Mouse (Mus musculus) MEL (cell line): ENCODE results near the gene Sh3bgrl. TPM values are rescaled to one million over a fixed set of nuclear protein-coding genes. Genes with fewer than 3 reads are reported as not detected.

Source experiments
- DNase-seq: peaks from one replicate; pipeline ENCODE4 v3.0.0; 2011; ENCODE audit warnings: low read depth, low spot score
- H3K27ac ChIP-seq: 2 replicates; pipeline ENCODE4 v1.5.1; 2012; ENCODE audit warnings: low read depth, mild to moderate bottlenecking, control low read depth, low read length, moderate library complexity; ENCODE audit not compliant: control insufficient read depth
- H3K27me3 ChIP-seq, 2 experiments: fragments of 150-350 bp in 1 of 2; sonication (generic) in 1 of 2; 2 replicates each; pipeline ENCODE4 v1.6.1; 2012; ENCODE audit warnings: low read length in 2 of 2, mild to moderate bottlenecking in 2 of 2, improper control_type of control experiment in 1 of 2, moderate library complexity in 1 of 2; ENCODE audit not compliant: insufficient read depth in 2 of 2, control insufficient read depth in 1 of 2
- H3K36me3 ChIP-seq, 2 experiments: 2 replicates each; pipeline ENCODE4 v1.6.1; 2012 to 2014; ENCODE audit warnings: low read length in 2 of 2, improper control_type of control experiment in 1 of 2, inconsistent platforms in 1 of 2, mild to moderate bottlenecking in 1 of 2; ENCODE audit not compliant: insufficient read depth in 2 of 2, control insufficient read depth in 1 of 2
- H3K4me1 ChIP-seq, 2 experiments: fragments of 150-350 bp in 1 of 2; sonication (generic) in 1 of 2; 2 replicates each; pipeline ENCODE4 v1.6.1; 2012; ENCODE audit warnings: low read length in 2 of 2, improper control_type of control experiment in 1 of 2, mild to moderate bottlenecking in 1 of 2; ENCODE audit not compliant: insufficient read depth in 2 of 2, control insufficient read depth in 1 of 2
- H3K4me3 ChIP-seq, 2 experiments: fragments of 150-350 bp in 1 of 2; sonication (generic) in 1 of 2; 2 replicates each; pipeline ENCODE4 v1.5.1; 2012; ENCODE audit warnings: low read depth in 2 of 2, low read length in 2 of 2, mild to moderate bottlenecking in 2 of 2, moderate library complexity in 2 of 2, control low read depth in 1 of 2, improper control_type of control experiment in 1 of 2; ENCODE audit not compliant: control insufficient read depth in 1 of 2, insufficient read depth in 1 of 2
- H3K79me2 ChIP-seq: 2 replicates; pipeline ENCODE4 v1.6.1; 2012; ENCODE audit warnings: mild to moderate bottlenecking, low read length, moderate library complexity; ENCODE audit not compliant: control insufficient read depth, poor library complexity, insufficient read depth
- H3K9ac ChIP-seq: 2 replicates; pipeline ENCODE4 v1.6.1; 2012; ENCODE audit warnings: low read depth, mild to moderate bottlenecking, control low read depth, low read length, moderate library complexity; ENCODE audit not compliant: control insufficient read depth, poor library complexity, severe bottlenecking
- H3K9me3 ChIP-seq: fragments of 150-350 bp; sonication (generic); replicated peaks from 2 replicates; pipeline ENCODE4 v1.6.1; 2012; ENCODE audit warnings: mild to moderate bottlenecking, low read length, improper control_type of control experiment, moderate library complexity; ENCODE audit not compliant: insufficient read depth
- CTCF ChIP-seq, 3 experiments: IDR thresholded peaks in 2 of 3; conservative IDR thresholded peaks in 1 of 3; 2 replicates each; pipeline ENCODE4 v1.5.1; 2011 to 2012; ENCODE audit warnings: low read length in 3 of 3, low read depth in 2 of 3, mild to moderate bottlenecking in 2 of 3, improper control_type of control experiment in 1 of 3, inconsistent platforms in 1 of 3, mixed read lengths in 1 of 3, moderate library complexity in 1 of 3; ENCODE audit not compliant: control insufficient read depth in 1 of 3, insufficient read depth in 1 of 3, poor library complexity in 1 of 3, severe bottlenecking in 1 of 3
- E2F4 ChIP-seq: IDR thresholded peaks from 2 replicates; pipeline ENCODE4 v1.6.1; 2011; ENCODE audit warnings: low read depth, low read length, improper control_type of control experiment, borderline replicate concordance
- EP300 ChIP-seq, 2 experiments: IDR thresholded peaks; 2 replicates each; pipeline ENCODE4 v1.6.1; 2011; ENCODE audit warnings: improper control_type of control experiment in 2 of 2, low read length in 2 of 2, low read depth in 1 of 2, mild to moderate bottlenecking in 1 of 2
- JUND ChIP-seq: IDR thresholded peaks from 2 replicates; pipeline ENCODE4 v1.6.1; 2011; ENCODE audit warnings: low read depth, mild to moderate bottlenecking, improper control_type of control experiment, low read length
- MAFK ChIP-seq: IDR thresholded peaks from 2 replicates; pipeline ENCODE4 v1.6.1; 2011; ENCODE audit warnings: low read depth, mild to moderate bottlenecking, low read length, improper control_type of control experiment, borderline replicate concordance
- MAX ChIP-seq: IDR thresholded peaks from 2 replicates; pipeline ENCODE4 v1.6.1; 2011; ENCODE audit warnings: low read length, improper control_type of control experiment
- MYC ChIP-seq: IDR thresholded peaks from 2 replicates; pipeline ENCODE4 v1.6.1; 2011; ENCODE audit warnings: low read depth, mild to moderate bottlenecking, low read length, improper control_type of control experiment, moderate library complexity
- POLR2A ChIP-seq, 2 experiments: IDR thresholded peaks; 2 replicates each; pipeline ENCODE4 v1.6.1; 2011 to 2012; ENCODE audit warnings: low read length in 2 of 2, mild to moderate bottlenecking in 2 of 2, control low read depth in 1 of 2, improper control_type of control experiment in 1 of 2, low read depth in 1 of 2, moderate library complexity in 1 of 2; ENCODE audit not compliant: control insufficient read depth in 1 of 2, insufficient read depth in 1 of 2, poor library complexity in 1 of 2
- POLR2AphosphoS2 ChIP-seq: IDR thresholded peaks from 2 replicates; pipeline ENCODE4 v1.6.1; 2011; ENCODE audit warnings: low read length, improper control_type of control experiment
- POLR2AphosphoS5 ChIP-seq: IDR thresholded peaks from 2 replicates; pipeline ENCODE4 v1.6.1; 2012; ENCODE audit warnings: low read depth, borderline replicate concordance, mild to moderate bottlenecking, inconsistent platforms, low read length, moderate library complexity, mixed read lengths
- RAD21 ChIP-seq: IDR thresholded peaks from 2 replicates; pipeline ENCODE4 v1.6.1; 2011; ENCODE audit warnings: mild to moderate bottlenecking, low read depth, low read length, improper control_type of control experiment
- SMC3 ChIP-seq: IDR thresholded peaks from 2 replicates; pipeline ENCODE4 v1.6.1; 2011; ENCODE audit warnings: low read depth, low read length, improper control_type of control experiment
- USF1 ChIP-seq: IDR thresholded peaks from 2 replicates; pipeline ENCODE4 v1.6.1; 2014; ENCODE audit warnings: low read depth, mild to moderate bottlenecking, inconsistent platforms, low read length, improper control_type of control experiment, moderate library complexity
- USF2 ChIP-seq, 2 experiments: IDR thresholded peaks; 2 replicates each; pipeline ENCODE4 v1.6.1; 2011 to 2012; ENCODE audit warnings: improper control_type of control experiment in 2 of 2, low read length in 2 of 2, borderline replicate concordance in 1 of 2, inconsistent platforms in 1 of 2, low read depth in 1 of 2, mild to moderate bottlenecking in 1 of 2; ENCODE audit not compliant: insufficient read depth in 1 of 2
- ZNF384 ChIP-seq: IDR thresholded peaks from 2 replicates; pipeline ENCODE4 v1.6.1; 2012; ENCODE audit warnings: low read depth, mild to moderate bottlenecking, inconsistent platforms, low read length, improper control_type of control experiment
- polyA plus RNA-seq, 2 experiments: library from polyadenylated mRNA; stranded (reverse) in 1 of 2; unstranded in 1 of 2; fragments of >175 nt in 1 of 2; fragments of >200 nt in 1 of 2; gene quantifications; 2 replicates each; pipeline versions ENCODE4 v1.2.1 to v1.2.4; 2012; ENCODE audit warnings: low replicate concordance in 2 of 2, low read depth in 1 of 2; ENCODE audit not compliant: insufficient read length in 2 of 2, insufficient read depth in 1 of 2, missing spikeins in 1 of 2
- total RNA-seq: library from RNA; depleted of rRNA; stranded (reverse); fragments of 300-350 nt; gene quantifications from 2 replicates; pipeline ENCODE4 v1.2.3, GENCODE M21; 2012

Sh3bgrl gene
- total and polyA plus RNA-seq, 3 experiments = 50.5 to 126 (median 83.6) TPM

- H3K36me3 ChIP-seq = no peaks in the 10 kb centered on the region
- H3K4me1 ChIP-seq = no peaks in the 10 kb centered on the region; a peak in 1 of 4 replicates
- H3K9me3 ChIP-seq = no peaks in the 10 kb centered on the region
- H3K27ac ChIP-seq = no peak overlapping the region
- no peak for TF ChIP-seq ZNF384
- no peak for TF ChIP-seq MYC
- TF ChIP-seq MAFK = no peak
- TF ChIP-seq USF1 = no peak
- no peak for TF ChIP-seq POLR2AphosphoS5
- H3K9ac ChIP-seq = no peak overlapping the region
- no peaks in the 10 kb centered on the region for H3K27me3 ChIP-seq
- peak; percentile 35 for DNase-seq
- H3K4me3 ChIP-seq = no peak overlapping the region
- H3K79me2 ChIP-seq = no peaks in the 10 kb centered on the region
Observed at GRCm38 (mm10) chrX:109191436-109191835, 96.3 kb downstream of the Sh3bgrl start.

DNA sequence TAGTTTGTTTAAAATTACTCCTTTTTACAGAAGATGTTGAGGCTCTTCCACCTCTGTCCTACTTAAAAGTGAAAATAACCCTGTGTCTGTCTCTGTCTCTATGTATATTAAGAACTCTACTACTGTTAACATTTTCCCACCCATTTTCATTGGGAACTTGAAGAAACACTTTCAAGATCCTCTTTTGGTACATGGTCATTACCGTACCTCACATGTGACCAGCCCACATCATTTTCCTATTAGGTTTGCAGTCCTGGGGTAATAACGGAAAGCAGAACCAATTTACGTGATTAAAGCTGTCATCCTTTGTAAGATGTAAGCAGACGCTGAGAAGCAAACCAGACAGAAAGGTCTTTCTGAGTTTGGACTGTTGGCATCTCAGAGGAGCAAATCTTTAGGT lies 101.3 kb downstream of the Sh3bgrl start, which contains the start of gene Gm6377:
Gene Gm6377, plus strand, starts transcription at position 289 of the 400 bp plus-strand sequence.
- no peak within 1 kb of the TSS for H3K27ac ChIP-seq
- no peaks in the 10 kb centered on the region for H3K9me3 ChIP-seq
- H3K4me3 ChIP-seq = no peak within 1 kb of the TSS
- no peaks in the 10 kb centered on the region for H3K4me1 ChIP-seq
- H3K9ac ChIP-seq = no peak within 1 kb of the TSS
- TF ChIP-seq EP300 (IDR thresholded peaks at IDR 0.05; ENCODE audit: low read depth in 1 of 2, low read length in 2 of 2) (no peak), E2F4 (no peak), USF2 (IDR thresholded peaks at IDR 0.05; ENCODE audit: borderline replicate concordance in 1 of 2, insufficient read depth in 1 of 2, low read depth in 1 of 2, low read length in 2 of 2) (no peak), RAD21 (no peak), JUND (no peak), SMC3 (no peak), MAX (no peak), POLR2AphosphoS2 (no peak)
- TF ChIP-seq, all 39 proteins: peak for 0
- no peaks in the 10 kb centered on the region for H3K79me2 ChIP-seq
- H3K27me3 ChIP-seq = no peaks in the 10 kb centered on the region
- no peaks in the 10 kb centered on the region for H3K36me3 ChIP-seq
- no peak for DNase-seq

GRCm38 (mm10) chrX:109207843-109208242 lies 112.7 kb downstream of the Sh3bgrl start:
- no peaks in the 10 kb centered on the region for H3K27me3 ChIP-seq
- H3K36me3 ChIP-seq = no peaks in the 10 kb centered on the region
- H3K4me3 ChIP-seq = no peak overlapping the region
- no peaks in the 10 kb centered on the region for H3K79me2 ChIP-seq
- H3K9me3 ChIP-seq = no peaks in the 10 kb centered on the region
- H3K9ac ChIP-seq = no peak overlapping the region
- TF ChIP-seq POLR2A (IDR thresholded peaks at IDR 0.05; ENCODE audit: control insufficient read depth in 1 of 2, insufficient read depth in 1 of 2, low read depth in 1 of 2, low read length in 2 of 2, poor library complexity in 1 of 2) (no peak), CTCF (IDR thresholded peaks at IDR 0.05 in 2 of 3, conservative IDR thresholded peaks at IDR 0.05 in 1 of 3; ENCODE audit: control insufficient read depth in 1 of 3, insufficient read depth in 1 of 3, low read depth in 2 of 3, low read length in 3 of 3, poor library complexity in 1 of 3, severe bottlenecking in 1 of 3) (no peak)
- no peaks in the 10 kb centered on the region for H3K4me1 ChIP-seq
- H3K27ac ChIP-seq = no peak overlapping the region
- DNase-seq = no peak
